Mouse (Mus musculus): ENCODE data around the gene Sec61b. TPM values are rescaled to one million over a fixed set of nuclear protein-coding genes. Genes with fewer than 3 reads are reported as not detected.

Sec61b gene
- polyA plus RNA-seq (2014; fragmentation: Illumina TruSeq; extraction: RNeasy Lipid Tissue Mini Kit (QIAGEN cat#74804); ENCODE audit: low read depth, low replicate concordance) = 224 TPM

DNA sequence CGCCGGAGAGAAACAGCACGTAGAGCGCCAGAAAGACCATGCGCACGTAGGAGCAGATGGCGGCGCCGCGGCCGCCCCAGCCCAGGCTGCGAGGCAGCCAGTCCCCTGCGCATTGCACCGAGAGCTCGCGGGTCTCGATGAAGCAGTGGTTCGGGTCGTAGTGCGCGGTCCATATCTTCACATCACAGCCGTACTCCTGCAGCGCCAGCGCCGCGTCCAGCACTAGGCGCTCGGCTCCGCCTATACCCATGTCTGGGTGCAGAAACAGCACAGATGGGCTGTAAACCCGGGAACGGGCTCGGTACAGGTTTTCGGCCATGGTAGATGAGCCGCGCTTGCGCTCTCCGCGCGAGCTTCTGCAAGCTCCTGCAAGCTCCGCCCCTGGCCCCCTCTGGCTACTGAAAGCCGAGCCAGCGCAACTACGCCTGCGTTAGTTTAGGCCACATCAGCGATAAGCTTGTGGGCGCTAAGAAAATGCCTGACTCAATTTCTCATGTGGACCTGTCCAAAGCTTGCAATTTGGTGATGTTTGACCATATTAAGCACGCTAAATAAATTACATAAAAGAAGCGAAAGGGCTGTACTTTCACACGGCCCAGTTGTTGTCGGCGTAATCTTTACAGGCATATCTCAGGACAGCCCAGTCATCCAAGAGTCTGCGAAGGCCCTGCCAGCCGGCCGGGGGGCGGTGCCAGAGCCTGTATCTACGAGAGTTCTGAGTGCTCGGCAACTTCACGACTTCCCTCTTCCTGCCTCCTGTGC is at the start of gene Sec61b, which contains the start of gene Alg2:
Gene Sec61b, plus strand, starts transcription at position 691 of the 762 bp plus-strand sequence.
Gene Alg2, minus strand, starts transcription at position 366 of the 762 bp plus-strand sequence.

Other genes with a start within 250 kb of the Sec61b start
- 115 TPM for gene Tgfbr1, start 121.4 kb upstream of the Sec61b start, polyA plus RNA-seq (2014; fragmentation: Illumina TruSeq; extraction: RNeasy Lipid Tissue Mini Kit (QIAGEN cat#74804); ENCODE audit: low read depth, low replicate concordance)
- gene Alg2, start 325 bp upstream of the Sec61b start, polyA plus RNA-seq (2014; fragmentation: Illumina TruSeq; extraction: RNeasy Lipid Tissue Mini Kit (QIAGEN cat#74804); ENCODE audit: low read depth, low replicate concordance) = 217 TPM